Mouse (Mus musculus) limb, embryonic 10.5 days (tissue): ENCODE data around the gene March1. TPM values are rescaled to one million over a fixed set of nuclear protein-coding genes. Genes with fewer than 3 reads are reported as not detected.
"Not testable (repeated sequence)": the region's sequence is repeated elsewhere in the genome, so short reads cannot be mapped to it uniquely, and the experiment has no call there.

Experiments used
- DNase-seq: peaks from one replicate; pipeline ENCODE4 v3.0.0-alpha.2; 2017; ENCODE audit warnings: low spot score
- H3K27ac ChIP-seq: fragments of 300-500 bp; sonication (generic); 2 replicates; pipeline ENCODE4 v1.5.1; 2016; ENCODE audit warnings: mild to moderate bottlenecking
- H3K27me3 ChIP-seq: fragments of 300-500 bp; sonication (generic); 2 replicates; pipeline ENCODE4 v1.6.1; 2016; ENCODE audit warnings: low read depth, mild to moderate bottlenecking; ENCODE audit not compliant: poor library complexity, severe bottlenecking
- H3K36me3 ChIP-seq: fragments of 300-500 bp; sonication (generic); 2 replicates; pipeline ENCODE4 v1.6.1; 2016; ENCODE audit warnings: mild to moderate bottlenecking, moderate library complexity
- H3K4me1 ChIP-seq: fragments of 300-500 bp; sonication (generic); 2 replicates; pipeline ENCODE4 v1.6.1; 2016
- H3K4me3 ChIP-seq: fragments of 300-500 bp; sonication (generic); 2 replicates; pipeline ENCODE4 v1.5.1; 2016; ENCODE audit warnings: mild to moderate bottlenecking, moderate library complexity
- H3K9me3 ChIP-seq: fragments of 300-500 bp; sonication (generic); replicated peaks from 2 replicates; pipeline ENCODE4 v1.6.1; 2016; ENCODE audit warnings: mild to moderate bottlenecking
- WGBS: fragments of 180-500 bp; shearing (Covaris S2); methylation state at CpG from one replicate; pipeline ENCODE4 v1.1.7; 2016; 5-methylcytosine and 5-hydroxymethylcytosine counted together
- polyA plus RNA-seq: library from polyadenylated mRNA; unstranded; fragments of >200 nt; fragmentation: Nextera tagmentation; extraction: Ambion mirVana; gene quantifications from 2 replicates; pipeline ENCODE4 v1.2.1, GENCODE M21; 2016

Gene March1
- polyA plus RNA-seq, 1 experiment from 2014 or later = 0.09 TPM

GRCm38 (mm10) chr8:66410080-66410615, 792.4 kb downstream of the March1 start:
- H3K4me3 ChIP-seq = no peak overlapping the region
- no peaks in the 10 kb centered on the region for H3K9me3 ChIP-seq
- H3K36me3 ChIP-seq = no peaks in the 10 kb centered on the region
- DNase-seq = no peak
- no peak overlapping the region for H3K27ac ChIP-seq
- 81% methylated on average over 9 of the region's 9 CpGs for WGBS
- H3K27me3 ChIP-seq = no peaks in the 10 kb centered on the region
- H3K4me1 ChIP-seq = no peaks in the 10 kb centered on the region

DNA sequence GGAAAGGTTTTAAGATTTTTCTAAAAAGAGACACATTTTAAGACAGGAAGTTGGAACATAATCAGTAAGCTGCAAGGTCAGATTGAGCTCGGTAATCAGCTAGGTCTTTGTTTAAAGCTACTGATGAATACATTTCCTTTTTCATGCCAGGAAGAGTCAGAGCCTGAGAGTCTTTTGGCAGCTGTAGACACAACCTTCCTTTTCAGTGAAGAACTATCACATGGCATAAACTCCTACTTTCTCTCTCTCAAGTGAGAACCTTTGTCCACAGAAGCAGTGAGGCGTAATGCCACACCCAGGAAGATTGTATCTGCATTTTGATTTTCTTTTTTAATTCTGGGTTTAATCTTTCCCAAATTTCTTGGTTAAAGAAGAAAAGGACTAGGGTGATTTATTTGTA, 795.4 kb downstream of the March1 start:
- 80% methylated on average over 2 of the region's 2 CpGs for WGBS
- Histone ChIP-seq H3K9me3 (no peaks in the 10 kb centered on the region), H3K27me3 (no peaks in the 10 kb centered on the region), H3K27ac (no peak overlapping the region), H3K36me3 (no peaks in the 10 kb centered on the region), H3K4me3 (no peak overlapping the region), H3K4me1 (no peaks in the 10 kb centered on the region)
- DNase-seq = no peak

GRCm38 (mm10) chr8:66415234-66415633, 797.5 kb downstream of the March1 start:
- no peaks in the 10 kb centered on the region for H3K4me1 ChIP-seq
- H3K9me3 ChIP-seq = no peaks in the 10 kb centered on the region
- WGBS = 87% methylated on average over 2 of the region's 2 CpGs
- no peak overlapping the region for H3K4me3 ChIP-seq
- no peaks in the 10 kb centered on the region for H3K27me3 ChIP-seq
- DNase-seq = no peak
- H3K36me3 ChIP-seq = no peaks in the 10 kb centered on the region
- no peak overlapping the region for H3K27ac ChIP-seq

GRCm38 (mm10) chr8:66417591-66417990, 799.9 kb downstream of the March1 start:
- H3K27ac ChIP-seq, DNase-seq, H3K4me1 ChIP-seq, H3K36me3 ChIP-seq, H3K27me3 ChIP-seq, H3K9me3 ChIP-seq, H3K4me3 ChIP-seq: not testable (repeated sequence)
- 94% methylated on average over 4 of the region's 4 CpGs for WGBS

- Histone ChIP-seq H3K27ac (no peak overlapping the region), H3K4me1 (no peaks in the 10 kb centered on the region), H3K27me3 (no peaks in the 10 kb centered on the region), H3K36me3 (no peaks in the 10 kb centered on the region), H3K9me3 (no peaks in the 10 kb centered on the region), H3K4me3 (no peak overlapping the region)
- DNase-seq = no peak
- 88% methylated on average over 2 of the region's 2 CpGs for WGBS
These were observed 812.9 kb downstream of the March1 start for GRCm38 (mm10) chr8:66430639-66431038.

DNA sequence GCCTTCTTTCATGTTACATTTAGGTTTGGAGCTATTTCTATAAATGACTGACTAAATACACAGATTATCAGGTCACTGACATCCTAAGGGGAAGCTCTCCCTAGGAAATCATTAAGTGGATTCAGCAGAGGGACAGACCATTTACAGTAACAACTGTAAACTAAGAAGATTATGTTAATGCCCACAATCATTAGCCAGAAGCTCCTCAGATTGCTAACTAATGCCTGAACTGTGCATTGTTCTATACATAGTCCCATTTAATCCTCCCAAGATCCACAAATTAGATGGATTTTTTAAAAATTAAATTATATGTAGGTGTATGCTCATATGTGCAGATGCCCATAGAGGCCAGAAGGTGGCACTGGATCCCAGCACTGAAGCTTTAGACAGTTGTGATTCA, 815.9 kb downstream of the March1 start:
- no peak for DNase-seq
- no peak overlapping the region for H3K27ac ChIP-seq

DNA sequence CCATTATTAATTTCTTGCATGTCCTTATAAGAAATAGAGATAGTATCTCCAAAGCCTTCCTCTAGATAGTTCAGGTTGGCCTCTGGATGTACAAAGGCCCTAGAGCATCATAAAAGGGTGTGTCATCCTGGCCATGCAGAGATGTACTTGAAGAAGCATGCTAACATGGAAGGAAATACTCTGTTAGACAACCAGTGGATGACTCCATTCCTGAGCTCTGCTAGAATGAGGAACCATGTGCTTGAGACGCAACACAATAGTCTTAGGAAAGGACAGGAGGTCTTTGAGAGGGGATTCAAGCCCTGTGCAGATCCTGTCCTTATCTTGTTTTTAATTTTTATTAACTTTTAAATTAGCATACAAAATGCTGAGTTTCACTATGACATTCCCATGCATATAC, 819.1 kb downstream of the March1 start:
- no peak for DNase-seq

More for the DNA sequence above, 815.9 kb downstream of the March1 start:
- Histone ChIP-seq H3K4me3 (no peak overlapping the region), H3K27me3 (no peaks in the 10 kb centered on the region), H3K4me1 (no peaks in the 10 kb centered on the region), H3K36me3 (no peaks in the 10 kb centered on the region), H3K9me3 (no peaks in the 10 kb centered on the region)

GRCm38 (mm10) chr8:66437929-66438328, 820.2 kb downstream of the March1 start:
- no peaks in the 10 kb centered on the region for H3K4me1 ChIP-seq
- H3K27ac ChIP-seq = no peak overlapping the region
- no peaks in the 10 kb centered on the region for H3K27me3 ChIP-seq
- no peak for DNase-seq
- H3K36me3 ChIP-seq = no peaks in the 10 kb centered on the region
- WGBS = 87% methylated on average over 3 of the region's 3 CpGs
- no peak overlapping the region for H3K4me3 ChIP-seq
- H3K9me3 ChIP-seq = no peaks in the 10 kb centered on the region

More for the DNA sequence above, 819.1 kb downstream of the March1 start:
- H3K27me3 ChIP-seq = no peaks in the 10 kb centered on the region
- 84% methylated on average over 1 of the region's 1 CpGs for WGBS
- H3K4me3 ChIP-seq = no peak overlapping the region
- no peak overlapping the region for H3K27ac ChIP-seq
- no peaks in the 10 kb centered on the region for H3K36me3 ChIP-seq
- H3K4me1 ChIP-seq = no peaks in the 10 kb centered on the region
- no peaks in the 10 kb centered on the region for H3K9me3 ChIP-seq

DNA sequence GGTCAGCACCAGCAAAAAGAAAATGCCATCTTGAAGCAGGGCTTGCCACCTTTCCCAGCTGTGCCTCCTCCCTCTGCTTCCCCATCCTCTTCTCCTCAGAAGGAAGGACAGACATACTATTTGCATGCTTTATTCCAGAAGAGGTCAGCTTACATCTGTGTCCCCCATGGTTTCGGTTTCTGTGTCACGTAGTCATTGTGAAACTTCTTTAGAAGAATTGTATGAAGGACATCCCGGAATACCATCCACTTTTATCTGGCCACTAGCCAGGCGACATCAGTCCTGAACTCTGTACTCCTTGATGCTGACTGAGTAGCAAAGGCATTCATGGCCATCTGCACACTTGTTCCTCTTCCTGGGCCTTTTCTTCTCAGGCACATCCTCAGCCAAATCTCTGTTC, 820.8 kb downstream of the March1 start:
- H3K9me3 ChIP-seq = no peaks in the 10 kb centered on the region

GRCm38 (mm10) chr8:66441123-66441522, 823.4 kb downstream of the March1 start:
- Histone ChIP-seq H3K4me1 (no peaks in the 10 kb centered on the region), H3K36me3 (no peaks in the 10 kb centered on the region), H3K9me3 (no peaks in the 10 kb centered on the region), H3K4me3 (no peak overlapping the region), H3K27me3 (no peaks in the 10 kb centered on the region), H3K27ac (no peak overlapping the region)
- 42% methylated on average over 1 of the region's 1 CpGs for WGBS
- no peak for DNase-seq

More for the DNA sequence above, 820.8 kb downstream of the March1 start:
- DNase-seq = no peak
- Histone ChIP-seq H3K27ac (no peak overlapping the region), H3K27me3 (no peaks in the 10 kb centered on the region), H3K4me1 (no peaks in the 10 kb centered on the region), H3K36me3 (no peaks in the 10 kb centered on the region), H3K4me3 (no peak overlapping the region)
- WGBS = 94% methylated on average over 4 of the region's 4 CpGs

DNA sequence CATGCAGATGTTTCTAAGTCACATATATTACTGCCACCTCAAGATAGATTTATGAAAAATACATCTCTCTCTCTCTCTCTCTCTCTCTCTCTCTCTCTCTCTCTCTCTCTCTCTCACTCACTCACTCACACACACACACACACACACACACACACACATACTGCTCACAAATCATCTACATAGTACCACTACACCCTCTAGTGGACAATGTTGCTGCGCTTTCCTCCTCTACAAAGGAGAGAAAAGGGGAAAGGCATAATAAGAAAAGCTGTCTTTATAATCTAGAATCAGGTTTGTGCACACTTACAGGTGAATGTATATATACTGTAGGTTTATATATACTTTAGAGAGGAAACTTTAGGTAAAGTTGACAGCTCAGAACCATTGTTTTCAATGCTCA, 825.1 kb downstream of the March1 start:
- Histone ChIP-seq H3K4me3 (no peak overlapping the region), H3K4me1 (no peaks in the 10 kb centered on the region), H3K36me3 (no peaks in the 10 kb centered on the region), H3K27ac (no peak overlapping the region), H3K9me3 (no peaks in the 10 kb centered on the region), H3K27me3 (no peaks in the 10 kb centered on the region)
- 10% methylated on average over 1 of the region's 1 CpGs for WGBS
- no peak for DNase-seq

GRCm38 (mm10) chr8:66444141-66444540, 826.4 kb downstream of the March1 start:
- Histone ChIP-seq H3K4me1 (no peaks in the 10 kb centered on the region), H3K27me3 (no peaks in the 10 kb centered on the region), H3K27ac (no peak overlapping the region), H3K4me3 (no peak overlapping the region), H3K9me3 (no peaks in the 10 kb centered on the region), H3K36me3 (no peaks in the 10 kb centered on the region)
- WGBS = 84% methylated on average over 5 of the region's 5 CpGs
- DNase-seq = no peak

GRCm38 (mm10) chr8:66445351-66445750, 827.7 kb downstream of the March1 start:
- WGBS = 77% methylated on average over 3 of the region's 3 CpGs
- no peaks in the 10 kb centered on the region for H3K36me3 ChIP-seq

DNA sequence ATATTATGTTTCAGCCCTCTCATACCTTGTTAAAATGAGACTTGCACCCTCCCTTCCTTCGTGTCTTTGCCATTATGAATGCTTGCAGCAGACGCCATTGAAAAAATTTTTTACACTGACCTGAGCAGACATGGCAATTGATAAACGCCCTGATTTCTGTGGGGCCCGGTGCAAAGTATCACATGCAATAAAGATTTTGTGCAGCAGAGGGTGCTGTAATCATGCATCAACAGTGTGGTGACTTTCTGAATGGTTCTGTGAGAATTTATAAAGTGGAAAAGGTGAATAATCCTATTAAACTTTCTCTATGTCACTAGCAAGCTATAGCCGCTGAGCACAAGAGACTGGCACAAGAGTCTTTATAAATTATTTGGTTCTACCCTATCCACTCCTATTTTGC, 833.0 kb downstream of the March1 start:
- H3K27ac ChIP-seq = no peak overlapping the region
- WGBS = 33% methylated on average over 5 of the region's 5 CpGs
- no peaks in the 10 kb centered on the region for H3K27me3 ChIP-seq
- no peaks in the 10 kb centered on the region for H3K4me1 ChIP-seq
- no peak overlapping the region for H3K4me3 ChIP-seq
- no peak for DNase-seq
- no peaks in the 10 kb centered on the region for H3K9me3 ChIP-seq
- H3K36me3 ChIP-seq = no peaks in the 10 kb centered on the region

More at GRCm38 (mm10) chr8:66445351-66445750, 827.7 kb downstream of the March1 start:
- Histone ChIP-seq H3K4me3 (no peak overlapping the region), H3K27me3 (no peaks in the 10 kb centered on the region), H3K9me3 (no peaks in the 10 kb centered on the region), H3K27ac (no peak overlapping the region), H3K4me1 (no peaks in the 10 kb centered on the region)
- no peak for DNase-seq
